Mouse (Mus musculus) heart, adult 11 months (tissue): ENCODE measurements around the gene Hsd17b6.

Experiments
- DNase-seq: peaks from one replicate; pipeline ENCODE4 v3.0.0; 2022

The Hsd17b6 gene

DNA sequence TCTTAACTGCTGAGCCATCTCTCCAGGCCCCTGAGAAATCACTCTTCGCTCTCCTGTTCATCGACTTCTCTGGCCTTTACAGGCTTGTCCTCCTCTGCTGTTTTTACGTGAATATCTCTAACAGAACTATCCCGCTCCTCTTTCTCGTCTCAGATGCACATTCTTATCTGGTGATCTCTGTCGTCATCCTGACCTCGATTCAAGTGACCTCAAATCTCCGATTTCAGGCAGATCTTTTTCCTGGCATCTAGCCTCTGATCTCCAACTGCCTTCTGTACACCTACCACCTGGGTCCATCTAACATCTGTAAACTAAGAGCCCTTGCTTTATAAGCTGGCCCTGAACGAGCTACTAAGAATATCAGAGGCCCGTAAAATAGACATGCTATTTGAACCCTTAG lies 2.5 kb downstream of the Hsd17b6 start:
- DNase-seq = peak; percentile 55

DNA sequence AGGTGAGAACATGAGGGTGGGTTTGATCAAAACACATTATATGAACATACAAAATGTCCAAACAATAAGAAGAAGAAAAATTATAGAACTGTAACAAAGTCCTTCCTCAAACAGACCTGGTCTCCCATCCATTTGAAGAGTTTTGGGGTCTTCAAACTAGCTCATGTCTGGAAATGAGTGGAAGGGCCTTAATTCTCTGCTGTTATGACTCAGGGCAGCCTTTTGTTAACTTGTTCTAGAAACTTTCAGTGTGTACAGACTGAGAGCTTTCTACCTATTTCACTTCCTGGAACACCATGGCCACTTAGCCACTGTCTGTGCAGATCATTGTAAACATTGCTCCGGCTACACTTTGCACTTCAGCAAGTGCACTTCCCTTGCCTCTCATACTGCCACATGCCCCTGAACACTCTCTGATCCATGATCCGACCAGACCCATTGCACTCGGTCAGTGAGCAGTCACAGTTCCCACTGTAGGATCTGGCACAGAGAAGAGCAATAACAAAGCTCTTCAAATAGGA lies 4.1 kb downstream of the Hsd17b6 start:
- DNase-seq = peak; percentile 37

DNA sequence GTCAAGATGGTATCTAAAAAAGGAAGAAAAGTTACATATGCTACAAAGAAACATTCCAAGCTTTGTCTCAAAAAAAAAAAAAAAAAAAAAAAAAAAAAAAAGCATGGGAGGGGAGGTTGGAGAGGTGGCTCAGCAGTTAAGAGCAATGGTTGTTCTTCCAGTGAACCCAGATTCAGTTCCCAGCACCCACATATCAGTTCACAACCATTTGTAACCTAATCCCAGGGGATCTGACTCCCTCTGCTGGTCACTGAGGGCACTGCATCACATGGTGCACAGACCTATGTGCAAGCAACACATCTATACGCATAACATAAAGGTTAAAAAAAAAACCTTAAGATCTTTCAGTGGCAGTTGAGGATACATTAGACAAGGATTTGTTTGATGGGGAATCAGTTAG lies 9.2 kb downstream of the Hsd17b6 start:
- peak; percentile 61 for DNase-seq

DNA sequence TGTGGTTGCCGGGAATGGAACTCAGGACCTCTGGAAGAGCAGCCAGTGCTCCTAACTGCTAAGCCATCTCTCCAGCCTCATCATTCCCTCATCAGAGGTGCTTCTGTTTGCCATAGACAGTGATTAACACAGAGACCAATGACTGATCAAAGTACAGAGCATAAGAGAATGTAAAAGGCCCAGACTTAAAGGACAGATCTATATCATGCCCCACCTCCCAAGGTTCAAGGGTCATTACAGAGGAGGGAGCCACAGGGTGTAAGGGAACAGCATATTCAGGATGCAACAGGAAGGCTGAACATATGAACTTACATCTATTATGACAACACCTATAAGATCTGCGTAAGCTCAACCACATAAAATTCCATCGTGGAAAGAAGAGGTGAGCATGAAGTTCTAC lies 10.7 kb downstream of the Hsd17b6 start:
- peak; percentile 25 for DNase-seq

DNA sequence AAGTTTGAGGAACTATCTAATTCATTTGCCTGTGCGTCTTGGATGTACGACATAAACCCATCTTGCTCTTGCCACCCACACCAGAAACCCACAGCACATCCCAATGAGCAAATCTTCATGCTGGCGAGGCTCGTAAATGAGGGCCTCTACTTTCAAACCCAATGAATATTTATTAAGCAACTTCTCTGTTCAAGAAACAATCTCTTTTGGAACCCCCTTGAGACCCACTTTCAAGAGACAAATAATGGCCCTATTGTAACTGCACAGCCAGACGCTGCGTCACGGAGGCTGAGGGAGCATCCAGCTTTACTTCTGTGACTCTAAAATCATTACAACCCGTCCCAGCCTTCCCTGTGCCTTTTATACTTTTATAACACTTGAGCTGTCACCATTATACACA lies 21.8 kb downstream of the Hsd17b6 start:
- DNase-seq = peak; percentile 84

DNA sequence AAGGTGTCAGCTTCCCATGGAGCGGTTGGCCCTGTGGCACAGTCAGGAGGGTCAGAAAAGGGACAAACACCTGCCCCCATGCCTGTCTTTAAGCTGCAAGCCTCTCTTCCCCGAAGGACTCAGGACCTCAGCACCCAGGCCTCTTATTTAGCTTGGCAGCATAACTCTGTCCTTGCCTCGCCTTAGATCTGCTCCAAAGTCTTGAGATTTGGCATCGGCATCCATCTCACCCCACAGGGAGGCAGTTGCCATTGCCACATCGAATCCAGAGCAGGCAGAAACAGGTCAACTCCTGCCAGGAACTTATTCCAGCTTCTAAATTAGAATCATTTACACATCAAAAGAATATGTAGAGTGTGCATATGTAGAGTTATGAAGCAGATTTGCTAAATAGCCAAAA lies 22.8 kb downstream of the Hsd17b6 start:
- DNase-seq = peak; percentile 86

DNA sequence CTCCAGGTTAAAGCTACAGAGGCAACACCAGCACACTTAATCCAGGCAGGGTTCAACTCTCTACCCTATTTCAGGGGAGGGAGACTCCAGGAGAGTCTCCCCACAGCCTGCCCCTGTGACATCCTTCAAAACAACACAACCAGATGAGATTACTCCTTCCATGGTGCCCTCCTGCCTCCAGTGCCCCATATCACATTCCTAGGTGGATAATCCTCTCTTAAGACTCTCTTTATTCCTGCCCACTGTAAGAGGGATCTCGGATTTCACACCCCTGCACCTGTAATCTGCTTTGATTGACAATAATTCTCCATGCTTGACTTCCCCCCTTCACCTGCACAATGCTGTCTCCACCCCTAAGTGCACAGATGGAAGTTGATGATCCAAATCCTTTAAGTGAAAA lies 31.9 kb downstream of the Hsd17b6 start:
- DNase-seq = peak; percentile 62

DNA sequence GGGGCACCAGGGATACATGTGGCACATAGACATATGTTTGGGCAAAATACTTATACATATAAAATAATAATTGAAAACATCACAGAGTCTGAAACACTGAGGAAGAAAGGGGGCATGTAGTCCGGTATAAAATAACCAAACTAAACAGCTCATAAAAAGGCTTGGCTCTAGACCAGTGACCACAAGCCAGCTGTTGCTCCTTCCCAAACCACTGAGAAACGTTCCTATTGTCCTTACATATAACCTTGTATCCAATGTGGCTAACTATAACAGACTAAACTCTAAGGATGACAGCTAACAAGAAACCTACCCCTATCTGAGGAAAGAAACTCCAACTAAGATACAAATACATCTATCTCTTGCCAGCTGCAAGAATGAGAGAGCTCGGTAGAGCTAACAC lies 33.3 kb downstream of the Hsd17b6 start:
- peak; percentile 23 for DNase-seq

DNA sequence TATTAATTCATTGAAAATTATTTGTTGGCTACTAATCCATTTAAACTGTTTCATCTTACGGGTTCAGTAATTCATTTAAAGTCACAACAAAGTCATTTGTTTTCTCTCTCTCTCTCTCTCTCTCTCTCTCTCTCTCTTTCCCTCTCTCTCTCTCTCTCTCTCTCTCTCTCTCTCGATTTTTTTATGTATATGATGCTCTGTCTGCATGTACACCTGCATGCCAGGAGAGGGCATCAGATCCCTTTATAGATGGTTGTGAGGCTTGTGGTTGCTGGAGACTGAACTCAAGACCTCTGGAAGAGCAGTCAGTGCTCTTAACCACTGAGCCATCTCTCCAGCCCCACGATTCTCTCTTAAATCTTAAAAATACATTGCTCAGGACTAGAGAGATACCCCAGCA lies 36.3 kb downstream of the Hsd17b6 start:
- DNase-seq = peak; percentile 37

DNA sequence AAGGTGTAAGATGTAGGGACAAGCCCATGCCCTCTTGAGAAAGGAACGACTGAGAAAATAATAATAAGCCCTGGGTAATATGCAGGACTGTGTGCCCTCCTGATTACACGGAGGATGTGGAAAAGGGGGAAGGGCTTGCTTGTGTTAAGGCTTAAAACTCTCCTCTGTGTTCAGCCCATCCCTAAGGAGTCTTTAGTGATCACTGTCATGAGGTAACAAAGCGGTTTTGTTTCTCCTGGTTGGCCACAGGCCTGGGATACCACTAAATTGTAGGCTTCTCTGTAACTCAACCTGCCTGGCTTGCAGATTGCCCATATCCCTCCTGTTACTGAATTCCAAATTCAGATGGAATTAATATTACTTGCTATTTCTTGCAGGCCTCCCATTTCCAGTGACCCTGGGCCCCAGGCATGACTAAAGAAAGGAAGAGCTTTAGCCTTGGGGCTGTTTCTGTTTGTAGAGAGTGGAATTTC lies 37.0 kb downstream of the Hsd17b6 start:
- peak; percentile 68 for DNase-seq

DNA sequence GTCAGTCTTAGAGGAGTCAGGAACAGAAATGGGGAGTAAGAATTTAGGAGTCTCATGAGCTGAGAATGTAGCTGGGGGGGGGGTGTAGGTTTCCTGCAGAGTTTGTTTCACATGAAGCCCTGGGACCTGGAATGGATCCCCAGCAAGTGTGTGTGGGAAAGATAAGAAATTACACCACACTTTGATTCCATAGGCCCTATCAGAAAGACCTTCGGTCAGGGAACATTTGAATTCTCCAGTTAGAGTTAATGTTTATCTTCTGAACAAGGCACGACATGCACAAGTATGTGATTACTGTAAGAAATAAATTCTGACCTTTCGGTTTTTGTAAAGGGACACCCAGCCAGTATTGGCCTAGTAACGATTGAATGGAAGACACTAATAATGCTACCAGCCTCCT lies 37.6 kb downstream of the Hsd17b6 start:
- peak; percentile 7 for DNase-seq

DNA sequence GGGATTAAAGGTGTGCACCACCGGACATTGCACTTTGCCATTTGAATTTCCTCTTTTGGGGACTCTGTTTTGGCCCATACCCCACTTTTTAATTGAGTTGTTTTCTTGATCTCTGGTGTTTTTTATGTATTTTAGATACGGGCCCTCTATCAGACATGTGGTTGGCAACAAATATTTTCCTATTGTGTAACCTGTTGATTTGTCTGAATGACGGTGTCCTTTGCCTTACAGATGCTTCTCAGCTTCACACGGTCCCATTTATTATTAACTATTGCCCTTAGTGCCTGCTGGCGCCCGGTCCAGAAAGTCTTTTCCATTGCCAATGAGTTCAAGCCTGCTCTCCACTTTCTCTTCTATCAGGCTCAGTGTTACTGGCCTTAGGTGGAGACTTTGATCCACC lies 40.9 kb downstream of the Hsd17b6 start:
- DNase-seq = peak; percentile 44

DNA sequence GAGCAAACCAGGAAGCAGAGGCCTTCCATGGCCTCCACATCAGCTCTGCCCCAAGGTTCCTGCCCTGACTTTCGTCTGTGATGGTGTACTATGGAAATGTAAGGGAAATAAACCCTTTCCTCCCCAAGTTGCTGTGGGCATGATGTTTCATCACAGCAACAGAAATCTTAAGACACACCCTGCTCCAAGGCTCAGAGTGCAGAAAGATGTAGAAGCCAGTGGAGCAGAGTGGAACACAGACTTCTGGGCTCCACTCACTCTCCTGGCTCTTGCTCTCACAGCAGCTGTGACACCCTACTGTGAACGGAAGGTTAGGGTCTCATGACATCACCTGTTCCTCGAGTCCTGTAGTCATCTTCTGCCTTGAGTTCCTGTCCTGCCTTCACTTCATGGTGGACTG lies 43.4 kb downstream of the Hsd17b6 start:
- no peak for DNase-seq

DNA sequence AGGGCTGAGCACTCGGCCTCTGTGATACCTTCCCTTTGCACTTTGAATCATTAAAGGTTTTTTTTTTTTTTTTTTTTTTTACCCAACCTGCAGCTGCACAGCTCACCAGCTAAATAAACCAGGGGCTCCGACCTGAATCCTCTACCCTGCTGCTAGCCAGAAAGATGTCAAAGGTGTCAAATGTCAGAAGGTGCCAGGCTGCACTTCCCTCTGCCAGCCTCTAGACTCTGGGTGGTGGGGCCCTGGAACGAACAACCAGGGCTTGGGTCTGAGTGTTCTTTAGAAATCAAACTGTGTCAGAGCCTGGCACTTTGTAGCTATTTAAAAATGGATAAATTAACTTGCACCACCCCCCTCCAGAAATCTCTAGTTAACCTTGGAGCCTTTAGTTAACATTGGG lies 45.0 kb downstream of the Hsd17b6 start:
- DNase-seq = peak; percentile 61

DNA sequence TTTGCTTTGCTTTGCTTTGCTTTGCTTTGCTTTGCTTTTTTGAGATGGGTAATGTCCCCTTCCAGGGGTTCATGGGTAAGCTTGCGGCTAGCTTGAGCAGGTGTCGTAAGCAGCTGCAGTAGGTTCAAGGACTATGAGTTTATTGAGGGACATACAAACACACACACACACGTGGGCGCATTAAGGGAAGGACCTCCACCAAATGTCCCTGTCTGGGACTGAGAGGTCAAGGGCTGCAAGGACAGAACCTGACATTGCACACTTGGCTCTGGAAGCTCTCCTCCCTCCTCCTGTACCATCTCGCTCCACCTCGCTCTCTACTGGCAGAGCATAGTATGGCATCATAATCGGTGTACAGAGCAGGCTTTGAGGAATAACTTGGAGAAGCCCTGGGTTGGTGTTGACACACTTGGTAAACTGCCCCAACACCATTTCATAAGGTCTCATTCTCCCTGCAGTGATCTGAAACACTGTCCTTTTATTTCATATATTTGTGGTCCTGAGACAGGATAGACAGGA lies 48.2 kb downstream of the Hsd17b6 start:
- DNase-seq = no peak

DNA sequence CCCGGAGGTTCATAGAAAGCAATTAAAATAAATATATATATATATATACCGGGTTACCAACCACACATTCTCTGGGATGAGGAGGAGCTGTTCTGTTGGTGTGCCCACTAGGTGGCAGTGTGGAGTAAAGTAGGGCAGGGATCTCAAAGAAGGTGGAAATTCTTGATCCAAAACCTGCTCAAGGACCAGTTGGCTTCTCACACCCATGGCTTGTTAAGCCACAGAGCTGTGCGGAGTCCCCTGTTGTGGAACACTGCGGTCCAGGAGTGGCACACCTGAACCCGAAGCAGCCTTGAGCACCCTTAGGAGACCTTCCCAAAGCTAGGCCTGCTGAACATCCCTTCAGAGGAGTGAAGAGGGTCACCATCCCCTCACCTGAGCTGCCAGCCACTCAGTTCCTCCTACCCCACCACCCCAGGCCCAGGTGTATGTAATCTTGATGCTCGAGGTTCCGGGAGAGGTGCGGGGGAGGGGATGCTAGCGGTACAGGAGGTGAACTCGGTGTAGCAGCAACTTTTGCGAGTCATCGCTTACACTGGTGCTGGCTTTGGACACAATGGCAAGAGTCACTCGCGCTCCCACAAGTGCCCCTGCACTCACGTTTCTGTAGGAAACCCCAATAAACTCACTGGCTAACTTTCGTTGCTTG lies 51.1 kb downstream of the Hsd17b6 start:
- peak; percentile 88 for DNase-seq

DNA sequence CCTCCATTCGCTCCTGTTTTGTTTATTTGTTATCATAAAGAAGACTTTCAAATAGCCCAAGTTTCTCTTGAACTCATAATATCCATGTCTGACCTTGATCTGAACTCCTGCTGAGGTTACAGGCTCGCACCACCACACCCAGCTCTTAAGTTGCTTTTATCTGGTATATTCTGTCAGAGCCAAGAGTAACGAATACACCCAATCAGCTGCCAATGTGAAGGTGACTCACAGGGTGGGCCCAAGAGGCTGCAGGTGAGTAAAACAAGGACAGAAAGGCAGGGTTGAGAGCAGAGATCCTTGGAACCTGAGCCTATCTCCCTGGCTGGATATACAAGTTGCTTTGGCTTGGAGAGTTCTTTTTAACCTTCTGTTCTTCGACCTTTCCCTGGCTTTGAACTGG lies 52.4 kb downstream of the Hsd17b6 start:
- peak; percentile 46 for DNase-seq

DNA sequence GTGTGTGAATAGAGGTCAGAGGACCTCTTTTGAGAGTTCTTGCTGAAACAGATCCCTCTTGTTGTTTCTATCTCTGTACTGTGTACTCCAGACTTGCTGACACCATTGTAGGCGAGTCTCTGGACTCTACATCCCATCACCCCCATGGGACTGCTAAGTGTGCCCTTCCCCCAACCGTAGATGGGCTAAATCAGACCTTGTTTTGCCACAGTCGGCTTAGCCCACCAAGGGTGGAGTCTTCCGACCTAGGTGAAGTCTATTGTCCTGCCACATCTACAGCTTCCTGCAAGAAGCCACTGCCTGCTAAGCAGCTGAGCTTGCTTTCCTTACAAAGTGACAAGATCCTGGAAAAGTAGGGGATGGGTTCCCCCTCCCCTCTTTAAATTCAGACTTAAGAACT lies 55.6 kb downstream of the Hsd17b6 start:
- DNase-seq = peak; percentile 94

DNA sequence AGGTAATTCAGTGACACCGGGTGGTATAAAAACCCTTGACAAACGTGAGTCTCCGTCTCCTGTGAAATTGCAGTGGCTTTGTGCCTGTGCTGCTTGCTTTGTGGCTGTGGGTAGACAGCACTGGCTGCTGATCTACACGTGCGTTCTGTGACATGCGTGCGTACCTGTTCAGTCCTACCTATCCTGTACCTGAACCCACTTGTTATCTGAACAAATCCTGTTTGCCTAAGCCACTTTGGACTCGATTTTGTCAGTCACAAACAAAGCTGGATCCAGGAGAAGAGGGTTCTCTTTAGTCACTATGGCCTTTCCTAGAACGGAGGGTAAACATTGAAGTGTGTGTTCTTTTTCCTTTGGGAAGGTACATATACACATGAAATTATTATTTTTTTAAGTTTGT lies 56.0 kb downstream of the Hsd17b6 start:
- DNase-seq = no peak

DNA sequence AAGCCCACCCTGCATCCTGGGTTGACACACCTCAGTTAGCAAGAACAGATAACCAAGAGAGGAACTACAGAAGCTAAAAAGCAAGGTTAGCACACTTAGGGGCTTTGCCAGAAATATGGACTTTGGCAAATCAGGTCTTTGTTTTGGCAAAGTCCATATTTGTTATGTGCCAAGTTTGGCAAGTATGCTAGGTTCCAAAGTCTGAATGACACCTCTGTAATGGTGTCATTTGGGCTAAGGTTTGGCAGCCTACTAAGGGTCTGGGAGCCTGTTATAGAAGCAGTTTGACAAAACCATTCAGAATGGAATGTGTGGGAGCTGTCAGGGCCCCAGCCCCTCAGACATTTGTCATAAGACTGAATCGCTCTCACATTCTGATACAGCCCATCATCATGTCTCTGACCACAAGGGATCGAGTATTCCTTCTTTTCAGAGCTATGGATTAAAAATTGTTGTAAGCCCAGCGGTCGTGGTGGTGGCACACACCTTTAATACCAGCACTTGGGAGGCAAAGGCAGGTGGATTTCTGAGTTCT lies 57.7 kb downstream of the Hsd17b6 start:
- DNase-seq = no peak

DNA sequence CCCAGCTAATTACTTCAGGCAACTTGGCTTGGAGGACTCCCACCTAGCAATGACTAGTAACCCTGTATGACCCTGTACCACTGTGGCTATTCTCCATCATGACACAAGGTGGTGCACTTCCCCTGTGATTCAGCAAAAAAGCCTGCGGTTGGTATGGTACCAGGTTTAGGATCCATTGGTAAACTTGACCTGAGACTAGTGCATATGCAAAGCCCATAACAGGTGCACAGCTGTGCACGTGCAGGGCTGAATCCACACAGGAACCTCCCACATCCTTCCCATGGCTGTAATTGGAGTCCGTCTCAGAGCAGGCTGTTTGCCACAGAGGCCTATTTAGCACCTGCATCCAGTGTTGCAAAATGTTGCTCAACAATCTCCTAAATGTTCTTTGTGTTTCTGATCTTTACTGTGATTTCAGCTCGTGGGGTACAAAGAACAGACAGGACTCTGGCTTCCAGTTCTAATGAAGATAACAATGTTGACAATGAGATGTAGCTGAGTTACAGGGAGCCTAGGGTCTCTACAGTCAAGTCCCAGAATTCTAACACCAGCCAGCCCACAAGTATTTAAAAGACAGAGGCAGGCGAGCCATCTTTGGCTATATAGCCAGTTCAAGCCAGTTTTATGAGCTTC lies 61.9 kb downstream of the Hsd17b6 start:
- peak; percentile 85 for DNase-seq
